Mouse (Mus musculus) hindbrain, embryonic 16.5 days (tissue): ENCODE measurements at regions not wholly inside any gene's neighbourhood (a gene's known extent, or its start where the extent isn't known, plus 50 kb on each side); places are given as distances from the start of the nearest gene placed in this dataset.

Experiments
- ATAC-seq: fragments of 200-750 bp; cut with Nextera tagmentation; 2 replicates; pipeline ENCODE4 v1.8.0; 2017; ENCODE audit warnings: moderate TSS enrichment, moderate library complexity
- H3K27ac ChIP-seq: fragments of 300-500 bp; sonication (generic); 2 replicates; pipeline ENCODE4 v1.5.1; 2014; ENCODE audit warnings: low read depth, mild to moderate bottlenecking, control low read depth, low read length, moderate library complexity
- H3K27me3 ChIP-seq: fragments of 300-500 bp; sonication (generic); replicated peaks from 2 replicates; pipeline ENCODE4 v1.6.1; 2014; ENCODE audit warnings: low read length; ENCODE audit not compliant: control insufficient read depth, insufficient read depth
- H3K36me3 ChIP-seq: fragments of 300-500 bp; sonication (generic); 2 replicates; pipeline ENCODE4 v1.6.1; 2014; ENCODE audit warnings: mild to moderate bottlenecking, low read length, moderate library complexity, mixed read lengths; ENCODE audit not compliant: control insufficient read depth, insufficient read depth
- H3K4me1 ChIP-seq: fragments of 300-500 bp; sonication (generic); 2 replicates; pipeline ENCODE4 v1.6.1; 2014; ENCODE audit warnings: low read depth, low read length; ENCODE audit not compliant: control insufficient read depth, insufficient read depth
- H3K4me2 ChIP-seq: fragments of 300-500 bp; sonication (generic); 2 replicates; pipeline ENCODE4 v1.6.1; 2014; ENCODE audit warnings: mild to moderate bottlenecking, low read length, control low read depth, moderate library complexity
- H3K4me3 ChIP-seq: fragments of 300-500 bp; sonication (generic); 2 replicates; pipeline ENCODE4 v1.5.1; 2014; ENCODE audit warnings: mild to moderate bottlenecking, low read length, control low read depth, moderate library complexity
- H3K9ac ChIP-seq: fragments of 300-500 bp; sonication (generic); 2 replicates; pipeline ENCODE4 v1.6.1; 2014; ENCODE audit warnings: low read depth, mild to moderate bottlenecking, control low read depth, low read length, moderate library complexity
- H3K9me3 ChIP-seq: fragments of 300-500 bp; sonication (generic); 2 replicates; pipeline ENCODE4 v1.6.1; 2014; ENCODE audit warnings: mild to moderate bottlenecking, low read length, moderate library complexity; ENCODE audit not compliant: control insufficient read depth
- WGBS: fragments of 180-500 bp; shearing (Covaris S2); extraction: QIAGEN DNeasy Blood & Tissue Kit; methylation state at CpG from one replicate; pipeline ENCODE4 v1.1.7; 2014; 5-methylcytosine and 5-hydroxymethylcytosine counted together

DNA sequence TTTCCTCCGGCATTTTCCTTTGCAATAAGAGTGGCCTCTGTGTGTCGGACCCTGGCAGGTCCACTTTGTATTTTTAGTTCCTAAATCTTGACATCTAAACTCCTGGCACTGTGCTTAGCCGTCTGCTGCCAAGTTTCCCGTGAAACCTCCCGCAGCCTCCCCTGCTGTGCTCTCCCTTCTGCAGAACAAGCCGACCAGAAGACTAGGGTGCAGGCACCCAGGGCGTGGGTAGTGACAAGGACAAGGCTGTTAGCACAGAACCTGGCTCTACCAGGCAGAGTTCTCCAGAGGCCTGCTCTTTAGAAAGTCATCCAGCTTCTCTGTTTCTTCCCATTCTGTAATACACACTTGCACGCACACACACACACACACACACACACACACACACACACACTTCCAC is 274.8 kb downstream of the Vrk1 start:
- Histone ChIP-seq H3K27ac (no peak overlapping the region), H3K4me1 (no peaks in the 10 kb centered on the region), H3K9me3 (no peaks in the 10 kb centered on the region), H3K27me3 (no peaks in the 10 kb centered on the region), H3K4me3 (no peak overlapping the region), H3K4me2 (no peak overlapping the region), H3K9ac (no peak overlapping the region), H3K36me3 (no peaks in the 10 kb centered on the region)
- ATAC-seq, result no peak
- 88% methylated on average over 8 of the region's 8 CpGs for WGBS

DNA sequence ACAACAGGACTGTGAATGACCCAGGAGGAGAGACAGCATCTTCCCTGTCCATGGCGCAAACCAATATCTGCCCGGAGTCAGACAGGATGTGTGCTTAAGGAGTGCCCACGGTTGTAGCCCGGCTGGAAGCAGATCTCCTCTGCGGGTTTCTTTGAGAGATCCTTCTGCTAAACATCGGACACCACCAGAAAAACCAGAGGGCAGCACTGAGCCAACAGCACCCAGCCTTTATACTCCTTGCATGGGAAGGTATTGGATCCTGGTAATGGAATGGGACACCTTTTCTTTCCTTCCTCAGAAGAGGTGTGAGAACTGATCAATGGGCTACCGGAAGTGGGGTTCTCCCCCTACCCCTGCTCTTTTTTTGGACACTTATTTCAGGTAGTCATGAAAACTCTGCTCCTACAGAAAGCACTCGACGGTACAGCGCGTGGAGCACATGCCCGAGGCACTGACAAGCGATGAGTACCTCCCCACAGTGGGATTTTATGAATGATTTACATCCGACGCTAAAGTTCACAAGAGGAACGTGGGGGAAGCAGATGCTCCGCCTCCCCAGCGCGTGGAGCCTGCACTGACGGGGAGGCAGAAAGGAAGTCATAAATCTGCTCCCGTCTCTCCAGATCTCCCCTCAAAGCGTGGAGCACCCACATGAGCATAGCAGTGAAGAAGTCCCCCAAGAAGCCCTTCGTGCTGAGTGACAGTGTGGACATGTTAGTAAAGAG is 278.9 kb downstream of the Vrk1 start:
- H3K4me1 ChIP-seq, result no peaks in the 10 kb centered on the region
- H3K4me2 ChIP-seq, result no peak overlapping the region
- H3K4me3 ChIP-seq, result no peak overlapping the region
- ATAC-seq, result no peak
- no peak overlapping the region for H3K9ac ChIP-seq
- H3K9me3 ChIP-seq, result no peaks in the 10 kb centered on the region
- WGBS, result 78% methylated on average over 23 of the region's 23 CpGs
- H3K27ac ChIP-seq, result no peak overlapping the region
- no peaks in the 10 kb centered on the region for H3K27me3 ChIP-seq
- no peaks in the 10 kb centered on the region for H3K36me3 ChIP-seq

DNA sequence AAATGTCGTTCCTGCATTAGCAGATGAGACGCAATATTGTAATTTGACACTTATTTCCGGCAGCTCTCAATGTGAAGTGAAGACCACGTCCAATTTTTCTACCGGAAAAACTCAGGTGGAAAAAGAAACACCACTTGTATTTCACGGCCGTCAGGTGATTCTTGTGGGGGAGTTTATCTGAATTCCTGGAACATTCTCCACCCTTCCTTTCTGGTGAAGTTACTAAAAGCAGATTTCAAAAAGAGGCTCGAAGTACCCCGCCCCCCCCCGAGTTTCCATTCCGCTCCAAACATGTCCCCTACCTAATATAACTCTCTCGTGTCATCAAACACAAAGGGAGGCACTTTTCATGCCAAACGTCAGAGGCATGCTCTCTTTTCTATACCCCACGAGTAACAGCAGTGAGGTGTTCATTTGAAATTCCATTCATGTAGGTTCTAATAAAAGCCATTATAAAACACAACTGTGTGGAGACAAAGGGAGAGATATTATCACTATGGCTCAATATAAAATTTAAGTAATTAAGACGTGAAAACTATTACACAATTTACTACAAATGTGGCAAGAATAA is 281.5 kb downstream of the Vrk1 start:
- ATAC-seq, result no peak
- Histone ChIP-seq H3K4me3 (no peak overlapping the region), H3K9ac (no peak overlapping the region), H3K4me2 (no peak overlapping the region), H3K4me1 (no peaks in the 10 kb centered on the region), H3K27me3 (no peaks in the 10 kb centered on the region), H3K9me3 (no peaks in the 10 kb centered on the region), H3K27ac (no peak overlapping the region), H3K36me3 (no peaks in the 10 kb centered on the region)
- WGBS, result 51% methylated on average over 15 of the region's 15 CpGs

DNA sequence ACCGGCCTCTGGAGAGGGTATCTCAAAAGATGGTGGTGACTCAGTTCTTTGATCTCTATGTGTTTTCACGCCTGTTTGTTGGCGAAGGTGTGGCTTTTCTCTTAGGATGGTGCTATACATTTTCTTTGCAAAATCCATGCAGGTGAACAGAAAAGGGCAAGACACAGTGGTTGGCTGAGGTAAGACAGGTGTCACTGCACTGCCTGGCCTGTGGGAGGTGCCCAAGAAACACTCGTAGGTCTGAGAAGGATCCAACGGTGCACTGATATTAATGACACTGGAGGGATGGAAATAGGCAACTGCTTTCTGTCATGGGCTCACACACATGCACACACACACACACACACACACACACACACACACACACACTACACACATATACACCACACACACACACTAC is 283.1 kb downstream of the Vrk1 start:
- no peak overlapping the region for H3K4me2 ChIP-seq
- no peak for ATAC-seq
- no peaks in the 10 kb centered on the region for H3K4me1 ChIP-seq
- no peak overlapping the region for H3K4me3 ChIP-seq
- H3K9ac ChIP-seq, result no peak overlapping the region
- no peaks in the 10 kb centered on the region for H3K9me3 ChIP-seq
- 71% methylated on average over 5 of the region's 5 CpGs for WGBS
- H3K27ac ChIP-seq, result no peak overlapping the region
- H3K36me3 ChIP-seq, result no peaks in the 10 kb centered on the region
- H3K27me3 ChIP-seq, result no peaks in the 10 kb centered on the region

DNA sequence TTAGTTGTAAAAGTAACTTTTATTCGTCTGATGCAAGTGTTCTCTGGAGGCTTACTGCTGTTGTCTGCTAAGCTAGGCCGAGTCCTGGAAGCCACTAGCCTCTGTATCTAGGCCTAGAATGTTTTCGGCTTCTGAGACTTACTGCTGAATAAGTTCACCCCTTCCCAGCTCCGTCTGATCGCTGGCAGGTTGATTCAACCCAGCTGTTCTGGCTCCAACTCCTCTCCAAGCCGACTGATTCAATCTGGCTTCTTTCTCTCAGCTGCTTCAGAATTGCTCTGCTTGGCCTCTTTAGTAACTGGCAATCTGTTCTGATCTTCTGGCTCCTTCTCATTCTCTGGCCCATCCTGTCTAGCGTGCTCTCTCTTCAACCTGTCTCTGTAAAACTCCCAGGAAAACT is 285.6 kb downstream of the Vrk1 start:
- Histone ChIP-seq H3K27ac (no peak overlapping the region), H3K4me1 (no peaks in the 10 kb centered on the region), H3K27me3 (no peaks in the 10 kb centered on the region), H3K4me2 (no peak overlapping the region), H3K9ac (no peak overlapping the region), H3K36me3 (no peaks in the 10 kb centered on the region), H3K9me3 (no peaks in the 10 kb centered on the region), H3K4me3 (no peak overlapping the region)
- WGBS, result 78% methylated on average over 7 of the region's 7 CpGs
- no peak for ATAC-seq

DNA sequence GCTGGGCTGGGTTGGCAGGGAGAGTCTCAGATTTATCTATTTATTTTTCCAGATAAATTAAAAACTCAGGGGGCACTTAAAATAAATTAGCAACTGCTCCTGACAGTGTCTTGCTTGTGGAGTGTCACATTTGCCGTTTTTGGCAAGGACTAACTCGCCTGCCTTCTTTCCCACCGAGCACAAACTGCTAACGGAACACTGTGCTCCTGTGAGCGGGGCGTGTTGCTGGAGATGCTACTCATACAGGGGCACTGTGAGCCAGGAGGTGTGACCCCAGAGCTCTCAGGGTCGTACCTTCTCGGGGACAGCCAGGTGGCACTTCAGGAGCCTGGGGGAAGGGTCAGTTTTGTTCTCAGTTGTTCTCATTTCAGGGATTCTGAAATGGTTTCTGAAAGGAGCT is 292.6 kb downstream of the Vrk1 start:
- Histone ChIP-seq H3K4me2 (no peak overlapping the region), H3K4me1 (no peaks in the 10 kb centered on the region), H3K9me3 (no peaks in the 10 kb centered on the region), H3K4me3 (no peak overlapping the region), H3K9ac (no peak overlapping the region), H3K36me3 (no peaks in the 10 kb centered on the region), H3K27me3 (no peaks in the 10 kb centered on the region; the same call in none of the 2 replicates), H3K27ac (no peak overlapping the region)
- WGBS, result 54% methylated on average over 8 of the region's 8 CpGs
- ATAC-seq, result no peak

DNA sequence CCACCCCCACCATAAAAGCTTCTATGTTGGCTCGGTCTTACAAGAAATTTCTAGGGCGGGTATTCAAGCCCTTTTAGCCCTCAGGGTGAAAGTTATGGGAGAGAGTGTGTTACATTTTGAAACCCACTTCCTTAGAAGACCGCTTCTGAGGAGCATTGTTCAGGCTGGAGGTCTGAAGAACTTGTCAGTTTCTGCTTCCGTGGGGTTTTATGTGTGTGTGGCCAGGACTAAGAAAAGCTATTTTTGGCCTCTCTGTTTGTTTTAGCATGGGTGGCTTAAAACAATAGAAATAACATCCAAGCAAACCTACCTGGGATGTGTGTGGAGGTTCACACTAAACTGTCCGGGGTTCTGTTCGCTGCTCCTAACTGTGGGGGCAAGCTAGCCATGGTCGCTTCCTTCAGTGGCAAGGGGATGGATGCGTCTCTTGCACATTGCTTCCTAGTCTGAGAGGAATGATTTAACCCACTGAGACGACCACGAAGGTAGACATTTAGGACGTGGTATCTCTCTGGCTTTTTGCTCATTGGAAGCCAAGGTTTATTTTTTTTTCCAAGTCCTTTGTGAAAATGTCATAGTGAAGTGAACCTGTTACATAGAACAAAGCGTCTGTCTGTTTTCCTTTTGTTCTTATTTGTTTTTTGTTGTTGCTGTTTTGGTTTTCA is 298.4 kb downstream of the Vrk1 start:
- peaks cover 22% of the 10 kb centered on the region for H3K27me3 ChIP-seq
- H3K27ac ChIP-seq, result no peak overlapping the region
- peaks cover 9% of the 10 kb centered on the region for H3K4me1 ChIP-seq
- no peak for ATAC-seq
- no peaks in the 10 kb centered on the region for H3K9me3 ChIP-seq
- no peak overlapping the region for H3K9ac ChIP-seq
- 80% methylated on average over 12 of the region's 12 CpGs for WGBS
- no peak overlapping the region for H3K4me3 ChIP-seq
- no peak overlapping the region for H3K4me2 ChIP-seq
- no peaks in the 10 kb centered on the region for H3K36me3 ChIP-seq

DNA sequence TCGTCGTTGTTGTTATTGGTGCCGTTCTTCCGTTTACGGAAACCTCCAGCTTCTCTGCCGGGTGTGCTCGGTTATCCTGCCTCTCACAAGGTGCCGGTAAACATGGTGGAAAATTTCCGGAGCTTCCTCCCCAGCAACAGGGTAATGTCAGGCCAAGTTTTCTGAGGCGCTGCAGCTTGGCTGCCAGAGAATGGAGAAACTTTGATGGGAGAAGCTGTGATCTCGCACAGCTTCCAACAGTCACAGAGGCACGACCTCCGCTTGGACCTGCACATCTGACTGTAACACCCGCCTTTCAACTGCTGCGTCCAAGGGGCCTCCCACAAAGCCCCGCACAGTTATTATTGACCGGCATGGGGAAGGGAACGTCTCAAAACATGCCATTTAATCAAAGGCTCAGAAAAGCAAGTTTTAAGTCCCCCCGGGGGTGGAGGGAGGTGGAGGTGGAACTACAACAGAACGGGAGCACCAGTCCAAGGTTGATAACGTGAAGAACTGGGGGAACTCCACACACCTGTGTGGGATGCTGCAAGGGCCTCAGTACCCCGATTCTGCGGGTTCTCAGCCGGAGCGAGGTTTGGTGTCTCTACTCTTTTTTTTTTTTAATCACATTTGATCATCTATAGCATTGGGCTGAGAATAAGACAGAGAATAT is 299.1 kb downstream of the Vrk1 start:
- WGBS, result 73% methylated on average over 25 of the region's 25 CpGs
- H3K4me2 ChIP-seq, result no peak overlapping the region
- no peak for ATAC-seq

DNA sequence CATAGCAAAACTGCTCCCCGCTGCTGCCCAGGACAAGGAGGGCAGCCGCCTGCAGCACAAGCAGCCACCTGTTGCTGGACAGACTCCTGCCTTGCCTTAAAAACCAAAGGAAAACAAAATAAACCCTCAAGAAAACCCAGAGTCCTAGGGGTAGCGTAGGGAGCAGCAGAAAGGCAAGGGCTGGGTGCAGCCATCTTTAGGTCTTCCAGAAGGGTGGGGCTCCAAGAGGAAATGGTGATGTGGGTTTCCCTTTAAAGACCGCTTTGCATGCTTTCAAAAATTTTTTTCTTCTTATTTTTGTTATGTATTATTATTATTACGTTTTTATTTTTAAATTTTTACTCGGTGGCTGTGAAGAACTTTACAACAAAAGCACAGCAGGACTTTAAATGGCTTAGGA is 300.1 kb downstream of the Vrk1 start:
- Histone ChIP-seq H3K4me1 (peaks cover 9% of the 10 kb centered on the region), H3K27me3 (peaks cover 22% of the 10 kb centered on the region), H3K9ac (no peak overlapping the region), H3K9me3 (no peaks in the 10 kb centered on the region), H3K4me3 (peak overlapping the region; percentile 49; the same call in 1 of the 2 replicates), H3K27ac (no peak overlapping the region), H3K4me2 (peak overlapping the region; percentile 86), H3K36me3 (no peaks in the 10 kb centered on the region)
- ATAC-seq, result no peak
- WGBS, result 47% methylated on average over 6 of the region's 6 CpGs

More for the DNA sequence above, 299.1 kb downstream of the Vrk1 start:
- H3K27me3 ChIP-seq, result peaks cover 22% of the 10 kb centered on the region
- H3K4me1 ChIP-seq, result peaks cover 9% of the 10 kb centered on the region
- no peak overlapping the region for H3K27ac ChIP-seq
- no peak overlapping the region for H3K9ac ChIP-seq
- H3K4me3 ChIP-seq, result no peak overlapping the region
- H3K9me3 ChIP-seq, result no peaks in the 10 kb centered on the region
- no peaks in the 10 kb centered on the region for H3K36me3 ChIP-seq
